Mouse (Mus musculus) left cerebral cortex, postnatal 4 days (tissue): Measurements from ENCODE around the gene Chn2. TPM values are rescaled to one million over a fixed set of nuclear protein-coding genes. Genes with fewer than 3 reads are reported as not detected.

ENCODE experiments used
- DNase-seq: peaks from one replicate; pipeline ENCODE4 v3.0.0-alpha.2; 2022
- intact Hi-C: fragments of 180-260 bp; cut with DNase I; formaldehyde crosslinking; loops from one replicate; pipeline ENCODE4 v1.15.1; 2025
- total RNA-seq, 2 experiments: library from RNA; stranded (reverse); gene quantifications; 2 replicates each; pipeline ENCODE4 v1.2.3; 2021

Chn2 gene
- total RNA-seq, 2 experiments from 2014 or later: 55.6 to 57.5 TPM

GRCm38 (mm10) chr6:54114412-54114811, 75.1 kb downstream of the Chn2 start:
- intact Hi-C loops: no loop called here
- no peak for DNase-seq

- DNase-seq: no peak
- intact Hi-C loops: no loop called here
These were observed 76.9 kb downstream of the Chn2 start for GRCm38 (mm10) chr6:54116299-54116698.

- intact Hi-C loops: no loop called here
- no peak for DNase-seq
These were observed 77.7 kb downstream of the Chn2 start for GRCm38 (mm10) chr6:54117001-54117591.

GRCm38 (mm10) chr6:54118395-54118794, 79.0 kb downstream of the Chn2 start:
- intact Hi-C loops: no loop called here
- DNase-seq: no peak

- DNase-seq: no peak
- intact Hi-C loops: no loop called here
These were observed 79.5 kb downstream of the Chn2 start for GRCm38 (mm10) chr6:54118897-54119296.

- intact Hi-C loops: no loop called here
These were observed 80.1 kb downstream of the Chn2 start for GRCm38 (mm10) chr6:54119461-54119860.

GRCm38 (mm10) chr6:54119885-54120666, 80.7 kb downstream of the Chn2 start:
- intact Hi-C loops: no loop called here
- DNase-seq: peak; percentile 90

More at GRCm38 (mm10) chr6:54119461-54119860, 80.1 kb downstream of the Chn2 start:
- DNase-seq: no peak

GRCm38 (mm10) chr6:54120889-54121288, 81.5 kb downstream of the Chn2 start:
- intact Hi-C loops: no loop called here
- peak; percentile 43 for DNase-seq

- no peak for DNase-seq
- intact Hi-C loops: no loop called here
These were observed 85.2 kb downstream of the Chn2 start for GRCm38 (mm10) chr6:54124519-54124918.

GRCm38 (mm10) chr6:54125536-54125935, 86.2 kb downstream of the Chn2 start:
- no peak for DNase-seq
- intact Hi-C loops: no loop called here

- intact Hi-C loops: no loop called here
- peak; percentile 89 for DNase-seq
These were observed 87.1 kb downstream of the Chn2 start for GRCm38 (mm10) chr6:54126225-54126992.

GRCm38 (mm10) chr6:54126993-54127697, 87.8 kb downstream of the Chn2 start:
- intact Hi-C loops: no loop called here
- DNase-seq: no peak

- intact Hi-C loops: no loop called here
These were observed 89.3 kb downstream of the Chn2 start for GRCm38 (mm10) chr6:54128702-54129101.

GRCm38 (mm10) chr6:54129570-54129969, 90.2 kb downstream of the Chn2 start:
- DNase-seq: no peak
- intact Hi-C loops: no loop called here

More at GRCm38 (mm10) chr6:54128702-54129101, 89.3 kb downstream of the Chn2 start:
- no peak for DNase-seq

GRCm38 (mm10) chr6:54130881-54131280, 91.5 kb downstream of the Chn2 start:
- intact Hi-C loops: no loop called here
- DNase-seq: no peak

- intact Hi-C loops: no loop called here
- no peak for DNase-seq
These were observed 93.2 kb downstream of the Chn2 start for GRCm38 (mm10) chr6:54132576-54132975.

- intact Hi-C loops: no loop called here
- DNase-seq: peak; percentile 37
These were observed 93.9 kb downstream of the Chn2 start for GRCm38 (mm10) chr6:54133231-54133630.

GRCm38 (mm10) chr6:54138157-54138556, 98.8 kb downstream of the Chn2 start:
- DNase-seq: no peak
- intact Hi-C loops: no loop called here

- intact Hi-C loops: no loop called here
- no peak for DNase-seq
These were observed 101.1 kb downstream of the Chn2 start for GRCm38 (mm10) chr6:54140488-54140887.

- intact Hi-C loops: no loop called here
- peak; percentile 58 for DNase-seq
These were observed 101.8 kb downstream of the Chn2 start for GRCm38 (mm10) chr6:54141165-54141564.
